ENCODE assay signal across 25 mouse cellular contexts in genomic region chr1:133720342-133720741, GRCm38 (mm10). TPM values are rescaled to one million over a fixed set of nuclear protein-coding genes. Genes with fewer than 3 reads are reported as not detected.
"Had no signal": no experiment of that assay in that cellular context is flagged by ENCODE, and none has a peak within 500 bp of the region (broad histone marks: within the 10 kb centered on the region; RNA-seq: fewer than 3 reads in every experiment).

No protein-coding gene starts in this region.

- H3K9ac ChIP-seq: limb, embryonic 13.5 days; liver, embryonic 12.5 days; liver, embryonic 15.5 days; lung, embryonic 15.5 days; neural tube, embryonic 13.5 days had no signal

- DNase-seq: kidney, adult 18-20 months; kidney, adult 9 months; kidney, postnatal 14 days; kidney, postnatal 4 days; layer of hippocampus, adult 9-11 months; liver; lung, adult 18-20 months; lung, postnatal 10 days; lung, postnatal 36 days; midbrain, embryonic 14.5 days; thymus, adult 18-20 months; thymus, postnatal 25 days had no signal

- H3K4me3 ChIP-seq: left cerebral cortex, adult 2 months; limb, embryonic 13.5 days; liver, embryonic 12.5 days; liver, embryonic 15.5 days; lung, embryonic 15.5 days; megakaryocyte, embryonic 14.5 days; neural tube, embryonic 13.5 days had no signal

- ATAC-seq: intestine, embryonic 16.5 days; liver, embryonic 12.5 days had no signal

- H3K4me1 ChIP-seq: liver, embryonic 12.5 days; lung, embryonic 15.5 days; neural tube, embryonic 13.5 days had no signal

- H3K4me2 ChIP-seq: limb, embryonic 13.5 days; liver, embryonic 12.5 days; liver, embryonic 15.5 days; lung, embryonic 15.5 days; midbrain, embryonic 11.5 days; neural tube, embryonic 13.5 days had no signal

- H3K27ac ChIP-seq: left cerebral cortex, adult 2 months; limb, embryonic 13.5 days; liver, embryonic 12.5 days; liver, embryonic 15.5 days; lung, embryonic 15.5 days; neural tube, embryonic 13.5 days had no signal

- H3K9me3 ChIP-seq: limb, embryonic 13.5 days; liver, embryonic 12.5 days; liver, embryonic 15.5 days; lung, embryonic 15.5 days; megakaryocyte, embryonic 14.5 days; neural tube, embryonic 13.5 days had no signal

- H3K27me3 ChIP-seq: limb, embryonic 13.5 days; liver, embryonic 12.5 days; liver, embryonic 15.5 days; lung, embryonic 15.5 days; megakaryocyte, embryonic 14.5 days; neural tube, embryonic 13.5 days had no signal

- H3K36me3 ChIP-seq: lung, embryonic 15.5 days had no signal

RNA-seq across cellular contexts. Expression of gene Lax1, which starts 30.4 kb away (rescaled TPM):
- total RNA-seq: layer of hippocampus, adult 18-20 months; midbrain, postnatal 0 days had no signal
- polyA plus RNA-seq: midbrain, embryonic 14.5 days; midbrain, postnatal 0 days had no signal

RNA-seq across cellular contexts. Expression of gene Zbed6, which starts 59.7 kb away (rescaled TPM):
- polyA plus RNA-seq: intestine, embryonic 16.5 days; kidney, embryonic 16.5 days; limb, embryonic 13.5 days; liver, embryonic 12.5 days; liver, embryonic 15.5 days; lung, embryonic 15.5 days; midbrain, embryonic 11.5 days; midbrain, embryonic 14.5 days; neural tube, embryonic 13.5 days; stomach, embryonic 16.5 days had no signal
